21 mouse cellular contexts compared by ENCODE assay signal in the genomic region with DNA sequence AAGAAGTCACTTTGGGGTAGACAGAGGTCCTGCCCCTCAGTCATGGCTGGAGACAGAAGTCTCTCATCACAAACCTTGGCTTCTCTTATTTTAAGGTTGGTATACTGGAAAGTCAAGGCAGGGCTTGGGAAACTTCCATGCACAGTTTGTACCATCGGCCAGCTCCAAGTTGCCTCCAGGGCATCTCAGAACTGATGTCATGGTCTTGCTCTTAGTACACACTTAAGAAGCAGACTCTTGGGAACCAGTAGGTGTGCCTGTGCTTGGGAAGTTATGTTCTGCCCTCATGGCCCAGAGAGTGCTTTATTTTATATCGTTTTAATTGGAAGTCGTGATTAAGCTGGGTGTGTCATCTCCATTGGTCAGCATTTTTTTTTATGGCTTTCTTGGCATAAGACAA.
A peak's percentile ranks its signal among the peaks of the same experiment; 100 is the strongest.
DNase-seq lines count a peak whose midpoint lies in the region; TF ChIP-seq lines count a peak whose summit lies in the region.
"Had no signal": no experiment of that assay in that cellular context is flagged by ENCODE, and none has a peak within 500 bp of the region (broad histone marks: within the 10 kb centered on the region; RNA-seq: fewer than 3 reads in every experiment).

No protein-coding gene starts in this region.

- H3K9ac ChIP-seq in heart, adult 2 months (ENCODE audit: low read depth, low read length) = no peak overlapping the region
- H3K9ac ChIP-seq: embryonic facial prominence, embryonic 13.5 days; embryonic facial prominence, embryonic 15.5 days; forebrain, embryonic 12.5 days had no signal

- DNase-seq in heart, adult 11 months = peak; percentile 71
- no peak for DNase-seq in heart, adult 2 months
- peak; percentile 20 for DNase-seq in adipocyte (ENCODE audit: low spot score)
- DNase-seq in gonadal fat pad, adult 2 months (ENCODE audit: low read depth) = peak; percentile 75
- DNase-seq in retina, embryonic 14.5 days (ENCODE audit: low spot score) = no peak
- DNase-seq in urinary bladder, adult 18-20 months (ENCODE audit: low spot score in 2 of 2) = no peak
- DNase-seq: adrenal gland, adult 2 months; adrenal gland, postnatal 10 days; adrenal gland, postnatal 25 days; cerebellum, adult 11 months; cerebellum, adult 18-20 months; cerebellum, adult 8-10 months; cerebellum, adult 9-11 months; cerebellum, postnatal 14 days; cerebellum, postnatal 36 days; embryo, embryonic 11 days had no signal

- no peak for TF ChIP-seq EP300 in heart, adult 2 months (IDR thresholded peaks at IDR 0.05; ENCODE audit: insufficient read depth, low read depth, low read length)

- intact Hi-C loops in heart, adult 2 months (cut with DNase I) = no loop called here

- H3K27ac ChIP-seq in heart, adult 2 months = no peak overlapping the region
- H3K27ac ChIP-seq: embryonic facial prominence, embryonic 13.5 days; embryonic facial prominence, embryonic 15.5 days; forebrain, embryonic 12.5 days had no signal

- H3K36me3 ChIP-seq in heart, adult 2 months (ENCODE audit: control insufficient read depth, insufficient read depth, low read length) = no peaks in the 10 kb centered on the region

- H3K79me2 ChIP-seq in heart, adult 2 months (replicated peaks; ENCODE audit: control insufficient read depth, insufficient read depth, low read length) = no peaks in the 10 kb centered on the region; the same call in none of the 2 replicates

- H3K27me3 ChIP-seq in heart, adult 2 months (ENCODE audit: control insufficient read depth, insufficient read depth, low read length) = no peaks in the 10 kb centered on the region
- H3K27me3 ChIP-seq: embryonic facial prominence, embryonic 13.5 days; embryonic facial prominence, embryonic 15.5 days; forebrain, embryonic 12.5 days; Patski had no signal

- no peaks in the 10 kb centered on the region; the same call in 1 of the 2 replicates for H3K4me1 ChIP-seq in heart, adult 2 months (ENCODE audit: control insufficient read depth, insufficient read depth, low read length)
- H3K4me1 ChIP-seq: embryonic facial prominence, embryonic 15.5 days had no signal

- no peak for TF ChIP-seq CTCF in heart, adult 2 months (IDR thresholded peaks at IDR 0.05)

- TF ChIP-seq POLR2A in heart, adult 2 months (IDR thresholded peaks at IDR 0.05; ENCODE audit: insufficient read depth, low read depth, low read length) = no peak

- no peak overlapping the region for H3K4me3 ChIP-seq in heart, adult 2 months
- H3K4me3 ChIP-seq: embryonic facial prominence, embryonic 13.5 days; embryonic facial prominence, embryonic 15.5 days; erythroblast, embryonic 14.5 days; forebrain, embryonic 12.5 days had no signal

- WGBS in heart, adult 2 months = 75% methylated on average over 3 of the region's 3 CpGs

Comparison
In these comparisons a context has a peak if more than half of its experiments do, and no peak if none do; other contexts are left out.
1. DNase-seq: peak in heart, adult 11 months (single experiment), adipocyte (single experiment) and gonadal fat pad, adult 2 months (single experiment); none in heart, adult 2 months (0 of 2), retina, embryonic 14.5 days (single experiment) and urinary bladder, adult 18-20 months (0 of 2).